Mouse (Mus musculus): ENCODE measurements around the gene Ptprg.

Ptprg gene

GRCm38 (mm10) chr14:11819326-11819725 is 266.0 kb downstream of the Ptprg start:
- no peak for DNase-seq (ENCODE audit: low read depth, low spot score)

GRCm38 (mm10) chr14:11822830-11823700 is 269.7 kb downstream of the Ptprg start:
- no peak for DNase-seq (ENCODE audit: low read depth, low spot score)

GRCm38 (mm10) chr14:11823701-11824095 is 270.4 kb downstream of the Ptprg start:
- DNase-seq (ENCODE audit: low read depth, low spot score): peak; percentile 26

- DNase-seq (ENCODE audit: low read depth, low spot score): no peak
Measured at GRCm38 (mm10) chr14:11824915-11825314, 271.6 kb downstream of the Ptprg start.

GRCm38 (mm10) chr14:11825551-11825950 is 272.2 kb downstream of the Ptprg start:
- no peak for DNase-seq (ENCODE audit: low read depth, low spot score)

GRCm38 (mm10) chr14:11828086-11828485 is 274.8 kb downstream of the Ptprg start:
- no peak for DNase-seq (ENCODE audit: low read depth, low spot score)

- no peak for DNase-seq (ENCODE audit: low read depth, low spot score)
Measured at GRCm38 (mm10) chr14:11833678-11834077, 280.3 kb downstream of the Ptprg start.

GRCm38 (mm10) chr14:11835706-11836445 is 282.5 kb downstream of the Ptprg start:
- DNase-seq (ENCODE audit: low read depth, low spot score): no peak

- DNase-seq (ENCODE audit: low read depth, low spot score): no peak
Measured at GRCm38 (mm10) chr14:11837714-11838113, 284.4 kb downstream of the Ptprg start.

- no peak for DNase-seq (ENCODE audit: low read depth, low spot score)
Measured at GRCm38 (mm10) chr14:11841621-11842020, 288.3 kb downstream of the Ptprg start.

GRCm38 (mm10) chr14:11852896-11853295 is 299.6 kb downstream of the Ptprg start:
- no peak for DNase-seq (ENCODE audit: low read depth, low spot score)

- no peak for DNase-seq (ENCODE audit: low read depth, low spot score)
Measured at GRCm38 (mm10) chr14:11855499-11855898, 302.2 kb downstream of the Ptprg start.

GRCm38 (mm10) chr14:11857928-11858481 is 304.7 kb downstream of the Ptprg start:
- DNase-seq (ENCODE audit: low read depth, low spot score): no peak

- DNase-seq (ENCODE audit: low read depth, low spot score): no peak
Measured at GRCm38 (mm10) chr14:11863286-11863685, 310.0 kb downstream of the Ptprg start.

GRCm38 (mm10) chr14:11864840-11865239 is 311.5 kb downstream of the Ptprg start:
- DNase-seq (ENCODE audit: low read depth, low spot score): no peak

- DNase-seq (ENCODE audit: low read depth, low spot score): no peak
Measured at GRCm38 (mm10) chr14:11865332-11865731, 312.0 kb downstream of the Ptprg start.

GRCm38 (mm10) chr14:11865872-11866271 is 312.5 kb downstream of the Ptprg start:
- DNase-seq (ENCODE audit: low read depth, low spot score): no peak

- DNase-seq (ENCODE audit: low read depth, low spot score): no peak
Measured at GRCm38 (mm10) chr14:11866416-11866815, 313.1 kb downstream of the Ptprg start.

GRCm38 (mm10) chr14:11868636-11869035 is 315.3 kb downstream of the Ptprg start:
- DNase-seq (ENCODE audit: low read depth, low spot score): no peak

- DNase-seq (ENCODE audit: low read depth, low spot score): no peak
Measured at GRCm38 (mm10) chr14:11871752-11872344, 318.5 kb downstream of the Ptprg start.

GRCm38 (mm10) chr14:11874266-11874665 is 320.9 kb downstream of the Ptprg start:
- DNase-seq (ENCODE audit: low read depth, low spot score): no peak

Data from brain, embryonic 18.5 days (tissue).